Mouse (Mus musculus) CD4-positive, CD25-positive, alpha-beta regulatory T cell, adult 4 months (primary cell): ENCODE results near the gene Klhl6. TPM values are rescaled to one million over a fixed set of nuclear protein-coding genes. Genes with fewer than 3 reads are reported as not detected.
"Not testable (repeated sequence)": the region's sequence is repeated elsewhere in the genome, so short reads cannot be mapped to it uniquely, and the experiment has no call there.

Experiments used
- ATAC-seq: one replicate; pipeline ENCODE4 v1.8.0; 2017
- polyA plus RNA-seq, 2 experiments: library from polyadenylated mRNA; unstranded; fragments of 100-300 nt; shearing (Covaris generic); gene quantifications; one replicate each; pipeline ENCODE4 v1.2.1; 2017

The Klhl6 gene
- polyA plus RNA-seq, result 100 to 1,000 TPM; 304 to 338 TPM

DNA sequence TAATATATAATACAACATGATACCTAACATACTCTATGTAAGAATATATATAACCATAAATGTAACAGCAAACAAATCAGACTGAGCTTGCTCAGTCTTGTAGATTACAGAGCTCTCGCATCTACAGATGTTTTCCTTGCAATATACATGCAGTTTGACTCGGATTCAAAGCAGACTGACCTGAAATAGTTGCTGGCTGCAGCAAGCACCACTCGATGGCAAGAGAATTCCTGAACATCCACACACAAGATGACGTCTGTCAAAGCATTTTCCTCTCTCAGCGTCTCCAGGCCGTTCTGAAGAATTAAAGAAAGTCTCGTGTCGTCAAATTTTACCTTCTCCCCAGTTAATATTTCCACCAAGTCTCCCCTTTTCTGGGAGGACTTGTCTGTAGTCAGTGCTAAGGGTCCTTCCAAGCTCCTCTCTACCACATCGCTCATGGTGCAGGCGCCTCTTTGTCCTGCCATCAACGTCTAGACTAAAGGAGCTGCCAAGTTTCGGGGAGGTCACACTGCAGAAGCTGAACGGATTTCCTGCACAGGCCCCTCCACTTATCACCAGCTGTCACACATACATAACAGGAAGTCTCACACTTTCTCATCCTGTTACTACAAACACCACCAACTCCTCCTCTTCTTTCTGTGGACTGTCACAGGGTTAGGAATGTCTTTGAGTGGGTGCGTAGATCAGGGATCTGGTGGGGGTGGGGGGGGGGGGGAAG lies at the start of gene Klhl6:
Gene Klhl6, minus strand, starts transcription at position 501 of the 721 bp plus-strand sequence.
- peak; percentile 90 for ATAC-seq

DNA sequence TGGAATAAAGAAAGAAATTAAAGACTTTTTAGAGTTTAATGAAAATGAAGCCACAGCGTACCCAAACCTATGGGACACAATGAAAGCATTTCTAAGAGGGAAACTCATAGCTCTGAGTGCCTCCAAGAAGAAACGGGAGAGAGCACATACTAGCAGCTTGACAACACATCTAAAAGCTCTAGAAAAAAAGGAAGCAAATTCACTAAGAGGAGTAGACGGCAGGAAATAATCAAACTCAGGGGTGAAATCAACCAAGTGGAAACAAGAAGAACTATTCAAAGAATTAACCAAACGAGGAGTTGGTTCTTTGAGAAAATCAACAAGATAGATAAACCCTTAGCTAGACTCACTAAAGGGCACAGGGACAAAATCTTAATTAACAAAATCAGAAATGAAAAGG lies 44.4 kb upstream of the Klhl6 start:
- ATAC-seq, result not testable (repeated sequence)

DNA sequence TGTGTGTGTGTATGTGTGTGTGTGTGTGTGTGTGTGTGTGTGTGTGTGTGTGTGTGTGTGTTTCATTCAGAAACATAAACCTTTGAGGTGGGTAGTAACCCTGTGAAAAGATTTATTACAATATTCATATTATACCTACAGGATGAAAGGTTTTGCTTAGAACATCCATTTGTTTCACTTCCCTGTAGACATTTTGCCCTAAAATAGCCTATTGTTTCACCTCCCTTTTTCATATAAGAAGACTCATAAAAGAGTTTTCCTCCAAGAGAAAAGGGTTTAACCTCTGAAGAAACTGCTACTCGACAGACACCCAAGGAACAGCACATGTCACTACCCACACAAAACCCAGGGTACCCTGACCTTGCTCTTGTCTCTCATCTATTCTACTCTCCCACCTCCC lies 40.0 kb upstream of the Klhl6 start:
- ATAC-seq, result no peak

DNA sequence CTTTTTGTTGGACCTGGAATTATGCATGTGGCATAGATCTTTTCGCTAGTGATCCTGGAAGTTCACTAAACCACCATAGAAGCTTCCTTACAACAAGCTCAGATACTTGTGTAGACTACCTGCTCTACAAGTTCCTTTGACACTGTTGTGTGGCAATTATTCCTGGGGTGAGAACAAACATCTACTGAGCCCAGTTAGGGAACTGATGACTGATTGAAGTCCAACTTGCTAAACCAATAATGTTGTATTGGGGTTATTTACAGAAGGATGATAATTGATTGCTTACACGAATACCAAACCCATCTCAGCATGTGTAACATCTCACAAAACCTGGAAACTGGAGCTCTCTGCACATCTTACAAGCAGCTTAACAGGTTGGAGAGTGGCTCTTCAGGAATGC lies 39.0 kb upstream of the Klhl6 start:
- ATAC-seq, result no peak

DNA sequence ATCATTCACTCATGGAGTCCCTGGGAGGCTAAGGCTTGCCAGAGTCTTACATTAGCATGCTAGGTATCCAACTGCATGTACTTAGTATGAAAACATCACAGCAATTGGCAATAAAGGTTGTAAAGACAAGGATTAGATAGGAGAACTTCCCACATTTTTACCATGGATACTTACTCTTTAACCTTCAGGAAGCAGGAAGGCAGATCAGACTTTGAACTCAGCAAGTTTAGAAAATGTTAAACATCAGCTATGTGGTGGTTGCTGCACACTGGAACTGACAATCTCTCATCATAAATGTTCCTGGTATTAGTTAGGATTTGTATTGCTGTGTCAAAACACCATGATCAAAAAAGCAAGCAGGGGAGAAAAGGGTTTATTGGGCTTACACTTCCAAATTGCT lies 29.8 kb upstream of the Klhl6 start:
- no peak for ATAC-seq

DNA sequence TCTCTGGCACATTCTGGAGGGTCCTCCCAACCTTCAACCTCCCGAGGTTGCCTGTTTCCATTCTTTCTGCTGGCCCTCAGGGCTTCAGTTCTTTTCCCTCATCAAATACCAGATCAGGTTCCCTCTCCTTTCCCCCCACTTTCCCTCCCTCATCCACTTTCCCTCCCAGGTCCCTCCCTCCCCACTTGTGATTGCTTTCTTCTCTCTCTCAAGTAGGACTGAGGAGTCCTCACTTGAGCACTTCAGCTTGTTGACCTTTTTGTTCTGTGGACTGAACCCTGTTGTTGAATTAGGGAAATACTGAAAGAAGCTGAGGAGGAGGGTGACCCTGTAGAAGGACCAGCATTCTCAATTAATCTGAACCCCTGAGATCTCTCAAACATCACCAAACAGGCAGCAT lies 23.2 kb upstream of the Klhl6 start:
- no peak for ATAC-seq

DNA sequence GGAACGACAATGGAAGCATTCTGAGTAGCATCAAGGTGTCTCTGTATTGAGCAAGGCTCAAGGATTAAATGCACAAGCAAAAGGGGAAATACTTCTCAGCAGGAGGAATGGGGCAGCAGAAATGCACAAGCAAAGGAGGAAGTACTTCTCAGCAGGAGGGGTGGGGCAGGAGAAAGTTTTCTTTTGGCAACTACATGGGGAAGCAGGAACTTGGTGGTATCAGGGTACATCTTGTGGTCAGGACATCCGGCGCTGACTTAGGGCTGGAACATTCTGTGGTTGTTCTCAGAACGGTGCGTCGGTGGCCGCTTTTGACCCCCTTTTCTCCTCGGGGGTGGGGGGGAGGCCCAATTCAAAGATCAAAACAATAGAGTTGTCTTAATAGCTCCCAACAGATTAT lies 17.4 kb upstream of the Klhl6 start:
- ATAC-seq, result peak; percentile 47

DNA sequence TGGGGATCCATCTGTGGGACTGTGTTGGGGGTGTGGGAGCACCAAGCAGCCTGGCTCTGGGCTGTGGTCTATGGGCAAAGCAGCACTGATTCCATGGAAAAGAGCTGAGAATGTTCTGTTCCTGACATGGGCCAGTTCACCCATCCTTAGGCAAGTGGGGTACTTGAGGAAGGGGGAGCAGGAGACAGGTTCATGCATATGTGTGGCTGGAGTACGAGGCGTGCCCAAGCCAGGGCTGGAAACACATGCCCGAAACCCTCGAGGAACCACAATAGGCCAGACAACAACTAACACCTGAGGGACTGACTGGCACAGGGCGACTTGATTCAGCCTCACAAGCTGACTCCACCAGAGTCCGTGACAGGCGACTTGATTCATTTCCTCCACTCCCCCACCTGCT lies 14.8 kb upstream of the Klhl6 start:
- ATAC-seq, result no peak

DNA sequence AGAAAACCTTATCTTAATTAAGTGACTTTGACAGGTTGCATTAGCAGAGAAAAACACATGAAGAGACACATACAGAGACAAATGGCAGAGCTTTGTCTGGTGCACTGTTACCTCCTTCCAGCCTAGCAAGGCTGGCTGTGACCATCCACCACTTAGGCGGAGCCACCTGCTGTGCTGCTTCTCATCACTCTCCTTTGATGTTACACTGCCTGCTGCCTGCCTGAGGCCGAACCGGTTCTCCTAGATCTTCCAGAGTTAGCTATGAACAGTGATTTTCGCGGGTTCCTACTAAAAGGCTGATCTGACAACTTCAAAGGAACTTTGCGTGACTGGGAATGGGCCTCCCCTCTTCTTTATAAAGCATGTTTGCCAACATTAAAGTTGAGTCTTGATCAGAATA lies 14.1 kb upstream of the Klhl6 start:
- not testable (repeated sequence) for ATAC-seq

DNA sequence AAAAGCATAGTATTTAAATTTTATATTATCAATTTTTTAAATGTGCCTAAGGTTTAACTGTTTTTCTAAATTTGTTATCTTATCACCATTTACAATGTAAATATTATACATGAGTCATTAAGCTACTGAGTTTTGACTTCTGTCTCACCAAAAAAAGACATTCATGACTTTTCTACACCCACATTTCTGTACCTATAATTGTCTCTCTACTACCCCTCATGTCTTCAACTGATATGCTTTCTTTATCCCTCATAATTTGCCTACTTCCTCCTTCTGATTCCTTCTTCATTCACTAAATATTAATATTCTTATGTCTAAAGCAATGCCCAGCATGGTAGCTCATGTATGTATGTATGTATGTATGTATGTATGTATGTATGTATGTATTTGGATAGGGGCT lies 13.0 kb upstream of the Klhl6 start:
- no peak for ATAC-seq

DNA sequence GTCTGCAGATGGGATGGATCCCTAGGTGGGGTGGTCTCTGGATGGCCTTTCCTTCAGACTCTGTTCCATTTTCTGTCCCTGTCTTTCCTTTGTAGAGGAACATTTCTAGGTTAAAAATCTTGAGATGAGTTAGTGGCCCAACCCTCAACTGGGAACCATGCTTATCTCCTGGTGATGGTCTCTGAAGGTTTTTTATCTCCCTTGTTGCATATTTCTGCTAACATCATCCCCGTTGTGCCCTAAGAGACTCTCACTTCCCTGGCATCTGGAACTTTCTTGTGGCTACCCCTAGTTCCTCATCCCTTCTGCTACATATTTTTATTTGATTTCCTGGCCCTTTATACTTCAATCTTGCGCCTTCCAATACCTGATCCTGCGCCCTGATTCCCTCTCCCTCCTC lies 10.4 kb upstream of the Klhl6 start:
- no peak for ATAC-seq

DNA sequence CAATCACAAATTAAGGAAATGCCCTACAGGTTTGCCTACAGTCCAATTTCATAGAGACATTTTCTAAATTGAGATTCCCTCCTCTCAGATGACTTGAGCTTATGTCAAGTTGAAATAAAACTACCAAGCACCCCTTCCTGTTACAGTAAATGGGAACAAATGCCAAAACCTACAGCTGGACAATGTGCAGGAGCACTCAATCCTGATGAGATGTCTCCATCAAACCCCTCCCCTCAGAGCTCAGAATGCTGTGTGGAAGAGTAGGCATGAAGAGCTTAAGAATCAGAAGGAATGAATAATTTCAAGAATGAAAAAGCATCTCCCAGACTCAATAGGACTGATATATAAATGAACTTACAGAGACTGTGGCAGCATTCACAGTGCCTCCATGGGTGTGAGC lies 7.7 kb upstream of the Klhl6 start:
- ATAC-seq, result no peak

DNA sequence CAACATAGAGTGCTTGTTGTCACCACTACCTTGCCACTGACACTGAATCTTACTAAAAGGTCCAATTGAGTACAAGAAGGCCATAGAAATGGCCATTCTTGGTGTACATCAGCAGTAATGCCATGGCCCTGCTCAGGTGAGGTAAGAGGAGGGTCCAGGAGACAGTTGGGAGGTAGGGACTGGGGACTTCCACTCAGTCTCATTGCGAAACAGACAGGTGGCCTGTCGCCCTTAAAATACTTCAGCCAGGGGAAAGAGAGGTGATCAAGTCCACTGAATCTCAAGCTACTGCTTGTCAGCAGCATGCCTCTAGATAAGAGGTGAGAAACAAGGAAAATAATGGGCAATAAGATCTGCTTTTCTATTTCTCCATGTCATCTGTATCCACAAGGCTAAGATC lies 4.8 kb upstream of the Klhl6 start:
- ATAC-seq, result no peak

DNA sequence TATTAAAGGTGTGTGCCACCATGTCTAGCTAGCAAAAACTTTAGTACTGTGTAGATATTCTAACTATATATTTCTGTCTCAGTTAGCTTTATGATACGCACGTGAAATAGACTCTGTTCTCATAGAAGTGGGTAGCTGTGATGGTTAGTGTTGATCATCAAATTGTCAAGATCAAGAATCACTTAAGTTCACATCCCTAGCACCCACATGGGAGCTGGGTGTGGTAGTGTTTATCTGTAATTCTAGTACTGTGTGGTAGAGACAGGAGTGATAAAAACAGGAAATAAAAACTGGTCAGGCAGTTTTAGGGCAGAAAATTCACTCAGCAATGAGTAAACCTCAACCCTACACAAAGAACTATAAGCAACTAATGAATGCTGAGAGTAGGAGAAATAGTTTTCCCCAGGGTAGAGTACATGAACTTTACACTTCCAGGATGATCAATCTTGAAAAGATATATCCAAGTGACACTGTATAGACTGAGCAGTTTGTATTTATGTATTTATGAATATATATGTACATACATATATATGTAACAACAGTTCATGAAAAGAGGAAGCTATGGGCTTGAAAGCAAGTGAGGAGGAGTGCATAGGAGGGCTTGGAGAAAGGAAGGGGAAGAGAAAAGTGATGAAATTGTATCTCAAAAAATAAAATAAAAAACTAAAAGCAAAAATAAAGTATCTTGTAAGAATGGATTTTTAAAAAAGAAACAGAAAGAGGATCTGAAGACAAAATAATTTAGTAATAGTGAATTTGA lies 2.2 kb upstream of the Klhl6 start:
- peak; percentile 24 for ATAC-seq

DNA sequence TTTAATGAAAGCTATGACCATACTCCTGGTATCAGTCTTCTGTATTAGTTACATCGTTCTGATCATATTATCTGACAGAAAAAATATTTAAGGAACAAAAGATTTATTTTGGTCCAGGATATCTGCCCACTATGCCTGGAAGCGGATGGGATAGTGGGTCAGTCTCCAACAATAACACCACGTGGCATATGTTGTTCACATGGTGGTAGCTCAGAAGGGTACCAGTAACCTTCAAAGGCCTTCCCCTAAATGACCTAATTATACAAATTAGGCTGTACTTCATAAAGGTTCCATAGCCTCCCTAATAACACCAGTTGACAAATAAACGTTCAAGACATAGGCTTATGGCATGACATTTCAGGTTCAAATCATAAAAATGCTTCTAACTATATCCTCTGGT lies 722 bp upstream of the Klhl6 start:
- ATAC-seq, result no peak

DNA sequence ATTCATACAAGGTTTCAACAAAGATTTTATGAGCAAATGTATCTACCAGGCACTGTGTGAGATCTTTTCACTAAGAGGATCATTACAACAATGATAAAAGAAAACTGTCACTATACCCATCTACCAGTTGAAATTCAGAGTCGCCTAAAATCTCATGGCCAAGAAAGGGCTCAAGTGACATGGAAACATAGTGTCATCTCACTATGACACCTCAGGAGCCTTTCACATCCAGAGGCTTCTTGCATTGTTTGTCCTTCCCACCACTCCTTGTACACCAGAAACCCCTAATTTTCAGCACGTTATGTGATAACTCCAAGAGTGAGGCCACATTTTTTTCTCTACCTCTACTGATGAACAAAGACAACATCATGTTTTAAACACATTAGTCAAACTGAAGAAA lies 1.2 kb downstream of the Klhl6 start:
- ATAC-seq, result no peak

DNA sequence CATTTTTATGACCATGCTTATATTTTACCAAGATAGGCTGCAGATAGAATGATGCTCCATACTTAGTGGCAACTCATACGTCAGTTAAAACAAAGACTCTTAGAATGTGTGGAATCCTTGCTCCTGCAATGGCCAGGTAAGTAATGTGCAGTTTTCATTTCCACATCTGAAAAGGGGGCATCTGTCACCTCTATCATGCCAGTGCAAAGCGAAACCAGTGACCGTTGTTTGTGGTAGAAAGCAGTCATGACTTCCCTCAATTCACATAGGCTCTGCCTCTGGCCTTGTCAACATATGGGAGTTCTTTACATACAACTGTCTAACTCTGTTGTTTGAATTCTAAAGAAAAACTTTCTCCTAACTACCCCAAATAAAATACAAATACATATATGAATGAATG lies 1.8 kb downstream of the Klhl6 start:
- no peak for ATAC-seq

DNA sequence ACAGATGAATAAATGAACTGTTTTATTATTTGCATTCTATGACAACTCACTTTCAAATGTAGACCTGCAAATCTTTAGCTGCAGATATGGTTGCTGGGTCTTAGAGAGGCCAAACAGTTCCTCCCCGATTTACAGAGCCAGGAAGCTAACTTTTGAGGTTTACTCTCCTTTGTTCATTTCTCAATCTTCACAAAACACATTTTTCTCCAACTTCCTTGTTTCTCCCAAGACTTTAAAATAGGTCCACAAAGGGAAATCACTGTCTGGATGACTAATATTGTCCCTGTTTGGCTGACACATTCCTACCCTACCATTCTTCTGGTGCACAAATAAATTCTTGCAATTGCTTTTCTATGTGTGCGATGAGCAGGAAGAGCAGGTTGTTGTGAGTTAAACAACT lies 3.1 kb downstream of the Klhl6 start:
- ATAC-seq, result no peak

DNA sequence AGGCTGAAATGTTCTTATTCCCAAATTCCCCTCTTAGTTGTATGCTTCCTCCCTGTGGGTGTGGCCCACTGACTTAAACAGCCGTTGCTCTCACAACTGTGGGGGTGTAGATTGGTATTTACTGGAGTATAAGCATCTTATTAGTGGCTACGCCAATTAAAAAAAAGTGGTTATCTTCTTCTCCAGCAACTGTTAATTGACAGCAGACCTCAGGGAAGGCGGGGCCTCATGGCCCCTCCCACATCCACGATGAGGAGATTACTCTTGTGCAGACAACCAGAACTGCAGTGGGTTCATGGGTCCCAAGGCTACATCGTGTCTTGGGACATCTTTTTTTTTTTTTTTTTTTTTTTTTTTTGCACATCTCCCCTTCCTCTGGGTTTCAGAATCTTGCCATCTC lies 5.6 kb downstream of the Klhl6 start:
- peak; percentile 44 for ATAC-seq

DNA sequence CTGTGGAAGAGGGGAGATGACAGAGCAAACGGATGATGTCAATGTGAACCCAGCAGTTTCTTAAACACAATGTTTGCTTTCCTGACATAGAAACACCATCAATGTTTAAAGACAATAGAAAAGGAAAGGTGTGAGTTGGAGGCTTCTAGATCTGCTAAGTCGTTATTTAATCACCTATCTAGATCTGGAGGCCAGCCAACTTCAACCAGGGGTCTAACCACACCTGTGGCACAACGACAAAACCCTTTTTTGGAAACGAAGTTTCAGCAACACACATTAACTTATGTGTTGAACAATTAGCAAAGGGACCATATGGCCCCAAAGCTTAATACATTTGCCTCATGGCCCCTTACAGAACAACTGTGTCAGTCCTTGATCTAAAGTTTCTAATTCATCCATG lies 6.0 kb downstream of the Klhl6 start:
- ATAC-seq, result peak; percentile 13

DNA sequence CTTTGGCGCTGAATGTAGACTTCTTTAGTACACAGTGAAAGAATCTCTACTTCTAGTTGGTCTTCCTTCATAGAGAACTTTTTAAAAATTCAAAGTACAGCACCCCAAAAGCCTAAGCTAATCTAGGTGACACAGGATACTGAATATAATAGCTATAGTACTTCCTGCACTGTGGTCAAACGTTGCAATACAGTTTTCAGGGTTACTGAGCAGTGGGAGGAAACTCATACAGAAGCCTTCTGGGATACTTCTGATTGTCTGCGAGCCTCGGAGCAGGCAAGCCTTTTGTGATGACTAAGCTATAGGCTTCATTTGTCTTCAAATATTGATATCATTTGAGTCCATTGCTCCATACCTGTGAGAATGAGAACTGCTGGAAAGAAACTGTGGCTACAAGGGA lies 7.4 kb downstream of the Klhl6 start:
- peak; percentile 64 for ATAC-seq

DNA sequence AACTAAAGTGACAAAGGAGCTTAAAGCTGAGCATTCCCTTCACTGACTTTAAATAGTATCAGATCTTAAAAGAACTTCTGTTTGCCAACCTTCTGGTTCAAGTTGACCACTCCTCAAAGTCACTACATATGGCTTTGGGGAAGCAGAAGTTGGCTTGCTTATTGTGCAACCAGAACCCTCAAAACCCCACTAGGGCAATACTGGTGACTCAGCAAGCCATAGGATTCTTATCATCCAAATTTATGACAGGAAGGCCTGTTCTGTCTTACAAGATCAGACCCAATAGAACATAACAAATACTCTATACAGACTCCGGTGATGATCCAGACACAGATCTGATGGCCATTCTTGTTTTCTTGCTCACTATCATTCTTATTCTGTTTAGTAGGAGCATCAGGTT lies 9.4 kb downstream of the Klhl6 start:
- ATAC-seq, result no peak

DNA sequence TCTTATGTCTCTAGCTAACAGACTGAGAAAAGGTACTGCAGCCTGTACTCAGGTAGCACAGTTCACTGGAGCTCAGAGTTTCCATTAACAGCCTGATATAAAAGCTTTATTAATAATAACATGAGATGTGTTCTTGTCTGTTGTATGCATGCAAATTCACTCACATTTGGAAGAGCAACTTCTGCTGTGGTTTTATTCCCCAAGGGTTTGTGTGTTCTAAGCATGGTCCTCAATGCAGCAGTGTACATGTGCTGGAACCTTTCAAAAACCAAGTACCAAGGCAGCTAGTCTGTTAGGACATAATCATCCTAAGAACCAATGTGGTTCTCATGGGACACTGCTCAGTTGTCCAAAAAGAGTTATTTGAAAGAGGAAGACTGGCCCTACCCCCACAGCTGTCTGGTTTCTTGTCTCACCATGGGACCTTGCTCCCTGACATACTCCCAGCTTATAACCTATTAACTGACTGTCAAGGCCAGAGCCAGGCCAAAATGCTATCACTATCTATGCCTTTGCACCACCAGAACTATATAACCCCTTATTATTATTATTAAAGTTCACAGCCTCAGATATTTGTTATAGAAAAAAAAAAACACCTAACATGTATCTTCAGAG lies 10.0 kb downstream of the Klhl6 start:
- ATAC-seq, result no peak

DNA sequence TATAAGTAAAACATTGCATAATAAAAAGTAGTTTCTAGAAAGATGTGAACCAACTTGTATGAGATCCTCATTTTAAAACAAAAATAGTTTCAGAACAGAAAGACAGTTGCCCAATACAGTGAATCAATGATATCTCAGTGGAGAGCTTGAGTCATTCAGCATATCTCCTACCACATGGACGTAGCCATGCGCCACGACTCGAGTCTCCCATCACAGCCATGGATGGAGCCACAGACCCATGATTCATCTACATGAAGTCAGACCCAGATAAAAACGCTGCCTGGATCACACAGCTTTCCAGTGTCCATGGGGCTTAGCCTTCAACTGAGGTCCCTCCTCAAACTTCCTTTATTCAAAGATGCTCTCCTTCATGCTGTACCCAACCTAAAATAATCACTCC lies 13.3 kb downstream of the Klhl6 start:
- ATAC-seq, result no peak
